In genomic region chr4:106909797-106910196, GRCm38 (mm10) we compare ENCODE assay signal across 8 mouse cellular contexts. TPM values are rescaled to one million over a fixed set of nuclear protein-coding genes. Genes with fewer than 3 reads are reported as not detected.
A peak's percentile ranks its signal among the peaks of the same experiment; 100 is the strongest.
DNase-seq lines count a peak whose midpoint lies in the region; ATAC-seq lines count a peak whose summit lies in the region.

No protein-coding gene starts in this region.

- H3K9me3 ChIP-seq in kidney, embryonic 14.5 days (ENCODE audit: control insufficient read depth, low read length): no peaks in the 10 kb centered on the region
- no peaks in the 10 kb centered on the region for H3K9me3 ChIP-seq in liver, embryonic 16.5 days (replicated peaks; ENCODE audit: control insufficient read depth, low read length)

- 3% methylated on average over 6 of the region's 6 CpGs for WGBS in kidney, embryonic 14.5 days
- WGBS in liver, embryonic 16.5 days (ENCODE audit: insufficient replicate concordance): 0% methylated on average over 6 of the region's 6 CpGs

- peak overlapping the region; percentile 92; the same call in 1 of the 2 replicates for H3K4me3 ChIP-seq in kidney, embryonic 14.5 days (ENCODE audit: low read length)
- H3K4me3 ChIP-seq in brown adipose tissue, adult 24 weeks (ENCODE audit: insufficient read depth, low read depth, low read length): peak overlapping the region; percentile 26
- peak overlapping the region; percentile 100 for H3K4me3 ChIP-seq in liver, embryonic 16.5 days (ENCODE audit: low read depth, low read length)

- H3K27ac ChIP-seq in kidney, embryonic 14.5 days (ENCODE audit: low read depth, low read length): peak overlapping the region; percentile 99
- H3K27ac ChIP-seq in brown adipose tissue, adult 24 weeks (replicated peaks; ENCODE audit: low read depth, low read length): peak overlapping the region; percentile 82
- peak overlapping the region; percentile 99 for H3K27ac ChIP-seq in liver, embryonic 16.5 days (ENCODE audit: low read length)

- DNase-seq in kidney, adult 11 months: no peak
- peak; percentile 27 for DNase-seq in heart, postnatal 4 days
- peak; percentile 61 for DNase-seq in thymus, postnatal 25 days
- no peak for DNase-seq in left cerebral cortex, adult 9 months (ENCODE audit: low spot score in 2 of 2)
- DNase-seq in natural killer cell, adult 2 months (ENCODE audit: low spot score in 2 of 2): no peak

- H3K27me3 ChIP-seq in kidney, embryonic 14.5 days (ENCODE audit: control insufficient read depth, insufficient read depth, low read length): no peaks in the 10 kb centered on the region
- no peaks in the 10 kb centered on the region for H3K27me3 ChIP-seq in liver, embryonic 16.5 days (ENCODE audit: control insufficient read depth, insufficient read depth, low read depth, low read length)

- peak overlapping the region; percentile 94 for H3K4me2 ChIP-seq in kidney, embryonic 14.5 days (replicated peaks; ENCODE audit: low read depth, low read length)
- H3K4me2 ChIP-seq in liver, embryonic 16.5 days (ENCODE audit: low read depth, low read length): peak overlapping the region; percentile 99

- peak overlapping the region; percentile 45; the same call in 1 of the 2 replicates for H3K9ac ChIP-seq in kidney, embryonic 14.5 days (ENCODE audit: low read depth, low read length)
- H3K9ac ChIP-seq in liver, embryonic 16.5 days (ENCODE audit: low read depth, low read length): peak overlapping the region; percentile 68

- H3K36me3 ChIP-seq in kidney, embryonic 14.5 days (ENCODE audit: control insufficient read depth, insufficient read depth, low read length): peaks cover 10% of the 10 kb centered on the region; the same call in 1 of the 2 replicates
- H3K36me3 ChIP-seq in liver, embryonic 16.5 days (ENCODE audit: control insufficient read depth, insufficient read depth): peaks cover 6% of the 10 kb centered on the region

- peaks cover 48% of the 10 kb centered on the region for H3K4me1 ChIP-seq in kidney, embryonic 14.5 days (ENCODE audit: control insufficient read depth, insufficient read depth, low read length)
- peaks cover 17% of the 10 kb centered on the region for H3K4me1 ChIP-seq in brown adipose tissue, adult 24 weeks (ENCODE audit: control insufficient read depth, insufficient read depth, insufficient read length, low read length)
- peaks cover 57% of the 10 kb centered on the region for H3K4me1 ChIP-seq in liver, embryonic 16.5 days (ENCODE audit: control insufficient read depth, low read depth, low read length)

- no peak for ATAC-seq in kidney, embryonic 14.5 days (ENCODE audit: low FRiP score, low TSS enrichment)
- ATAC-seq in liver, embryonic 16.5 days (ENCODE audit: low read depth): no peak

RNA-seq across cellular contexts. Expression of gene Ssbp3, which starts 0.7 kb away (rescaled TPM):
- polyA plus RNA-seq in kidney, embryonic 14.5 days (2014; fragmentation: Nextera tagmentation; extraction: Ambion mirVana): 81.5 and 118 TPM in 2 replicates
- 31.3 and 36.4 TPM in 2 replicates for polyA plus RNA-seq in brown adipose tissue, adult 24 weeks (2012; ENCODE audit: insufficient read depth, insufficient read length, missing spikeins)
- 10 to 100 TPM; 55.3 to 58.7 TPM for total RNA-seq in heart, postnatal 4 days (2021)
- polyA plus RNA-seq in liver, embryonic 16.5 days (2015; fragmentation: Nextera tagmentation; extraction: Ambion mirVana): 27.4 and 31.5 TPM in 2 replicates

Comparison
In these comparisons a context has a peak if more than half of its experiments do, and no peak if none do; other contexts are left out.
1. H3K4me3 ChIP-seq: peak in every context shown above with its lines; median percentile 100 in liver, embryonic 16.5 days; 92 in kidney, embryonic 14.5 days; 26 in brown adipose tissue, adult 24 weeks.
2. DNase-seq: peak in heart, postnatal 4 days (single experiment) and thymus, postnatal 25 days (single experiment); none in kidney, adult 11 months (single experiment), left cerebral cortex, adult 9 months (0 of 2) and natural killer cell, adult 2 months (0 of 2).
3. Peak in every context shown above with its lines, with median percentiles within 50 percentile points of each other: H3K27ac ChIP-seq.